Mouse (Mus musculus): ENCODE data around the gene Il11.
"Not testable (repeated sequence)": the region's sequence is repeated elsewhere in the genome, so short reads cannot be mapped to it uniquely, and the experiment has no call there.

Il11 gene

DNA sequence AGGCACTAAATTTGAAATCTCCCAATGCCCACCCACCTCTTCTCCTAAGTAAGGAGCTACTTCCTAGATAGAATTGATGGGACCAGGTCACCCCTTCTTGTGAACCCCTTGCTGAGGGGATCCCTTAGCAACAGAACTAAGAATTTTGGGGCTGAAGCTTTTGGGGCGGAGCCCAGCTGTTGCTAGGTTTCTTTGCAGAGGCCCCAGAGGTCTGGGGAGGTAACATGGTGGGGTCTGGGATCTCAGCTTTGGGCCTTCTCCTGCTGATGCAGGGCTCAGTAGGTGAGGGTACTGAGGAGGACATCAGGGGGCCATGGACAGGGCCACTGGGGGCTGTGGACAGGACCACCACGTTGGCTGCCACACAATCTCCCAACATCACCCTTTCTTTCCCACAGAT is at the start of gene Il11, which contains the start of gene Tmem190:
Gene Il11, minus strand, starts transcription at position 101 of the 400 bp plus-strand sequence.
Gene Tmem190, plus strand, starts transcription at position 179 of the 400 bp plus-strand sequence.
- DNase-seq = no peak

DNA sequence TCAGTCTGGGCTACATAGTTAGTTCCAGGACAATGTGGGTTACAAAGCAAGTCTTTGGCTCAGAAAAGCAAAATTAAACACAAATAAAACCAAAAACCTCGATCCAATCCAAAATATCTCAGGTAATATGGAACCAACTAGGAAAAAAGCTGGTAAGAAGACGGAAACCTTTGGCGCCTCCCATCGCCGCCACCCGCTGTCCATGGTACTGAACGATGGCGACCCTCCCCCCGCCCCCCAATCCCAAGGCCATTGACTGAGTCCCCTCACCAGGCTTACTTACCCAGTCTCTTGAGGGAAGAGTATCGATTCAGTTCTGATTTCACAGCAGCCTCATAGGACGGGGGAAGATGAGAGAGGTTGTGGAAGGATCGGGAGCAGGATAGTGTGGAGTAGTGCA is 47.8 kb upstream of the Il11 start:
- no peak for DNase-seq

DNA sequence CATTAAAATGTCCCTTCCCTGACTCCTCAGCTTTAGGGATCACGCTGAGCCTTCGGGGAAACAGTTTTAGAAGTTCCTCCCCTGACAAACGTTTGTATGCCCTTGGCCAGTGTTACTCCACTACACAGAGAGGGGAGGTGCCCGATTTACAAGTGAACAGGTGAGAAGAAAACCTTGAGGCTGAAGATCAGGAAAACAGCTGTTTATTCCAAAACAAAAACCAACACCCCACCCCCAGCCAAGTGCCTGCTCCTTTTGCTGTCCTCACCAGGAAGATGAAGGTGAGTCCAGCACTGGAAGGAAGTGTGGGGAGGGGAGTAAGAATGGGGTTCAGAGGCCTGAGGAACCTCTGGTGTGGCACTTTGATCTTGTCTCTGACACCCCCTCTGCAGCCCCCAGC is 42.7 kb upstream of the Il11 start:
- DNase-seq = no peak

DNA sequence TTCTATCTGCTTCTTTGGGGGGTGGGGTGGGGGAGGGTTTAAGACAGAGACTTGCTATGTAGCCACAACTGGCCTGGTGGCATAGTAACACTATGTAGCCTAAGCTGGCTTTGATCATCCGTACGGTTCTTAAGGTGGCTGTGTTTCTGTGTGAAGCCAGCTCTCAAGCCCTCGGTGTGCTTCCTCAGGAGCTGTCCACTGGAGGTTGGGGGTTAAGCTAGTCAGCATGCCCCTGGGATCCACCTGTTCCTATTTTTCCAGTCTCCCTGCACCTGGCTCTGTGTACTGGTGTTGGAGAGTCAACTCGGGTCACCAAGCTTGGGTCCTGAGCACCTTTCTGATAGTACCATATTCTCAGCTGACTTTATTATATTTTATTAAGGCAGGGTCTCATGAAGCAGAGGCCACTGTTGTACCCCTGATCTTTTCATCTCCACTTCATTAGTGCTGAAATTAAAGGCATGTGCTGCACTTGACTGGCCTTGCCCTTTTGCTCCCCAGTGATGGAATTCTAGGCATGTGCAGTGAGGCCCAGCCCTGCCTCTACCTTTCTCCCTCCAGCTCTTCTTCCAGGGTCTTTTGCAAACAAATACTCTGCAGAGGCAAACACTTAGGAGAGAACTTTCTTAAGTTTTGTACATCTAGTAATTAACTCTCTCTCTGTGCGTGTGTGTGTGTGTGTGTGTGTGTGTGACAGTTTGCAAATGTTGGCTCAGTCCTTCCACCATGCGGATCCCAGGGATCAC is 39.7 kb upstream of the Il11 start:
- no peak for DNase-seq

DNA sequence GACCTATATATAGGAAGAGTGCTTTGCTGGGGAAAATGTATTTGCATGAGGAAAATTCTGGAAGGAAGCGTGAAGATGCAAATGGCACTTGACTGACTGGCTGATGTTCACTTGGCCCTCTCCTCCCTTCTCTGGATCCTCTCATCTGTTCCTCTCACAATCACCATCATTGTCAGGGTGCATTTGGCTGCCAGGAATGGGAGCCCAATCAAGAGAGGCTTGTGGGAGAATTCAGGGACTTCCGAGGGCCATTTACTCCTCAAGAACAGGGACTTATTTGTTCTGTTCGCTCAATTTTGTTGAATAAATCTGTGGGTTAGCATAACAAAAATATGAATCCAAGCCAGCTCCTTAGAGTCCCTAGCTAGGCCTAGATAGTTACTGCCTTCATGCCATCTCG is 39.0 kb upstream of the Il11 start:
- DNase-seq = no peak

DNA sequence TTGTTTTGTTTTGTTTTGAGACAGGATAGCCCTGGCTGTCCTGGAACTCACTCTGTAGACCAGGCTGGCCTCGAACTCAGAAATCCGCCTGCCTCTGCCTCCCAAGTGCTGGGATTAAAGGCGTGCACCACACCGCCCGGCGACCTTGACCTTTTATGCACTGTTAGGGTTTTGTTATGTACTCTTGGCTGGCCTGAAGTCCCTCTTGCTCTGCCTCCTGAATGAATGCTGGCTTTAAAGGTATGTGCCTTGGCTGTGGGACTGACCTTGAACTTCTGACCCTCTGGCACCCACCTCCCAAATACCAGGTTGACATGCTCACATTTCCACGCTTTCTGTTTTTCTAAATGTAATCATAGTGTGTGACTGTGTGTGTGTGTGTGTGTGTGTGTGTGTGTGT is 38.3 kb upstream of the Il11 start:
- DNase-seq = not testable (repeated sequence)

DNA sequence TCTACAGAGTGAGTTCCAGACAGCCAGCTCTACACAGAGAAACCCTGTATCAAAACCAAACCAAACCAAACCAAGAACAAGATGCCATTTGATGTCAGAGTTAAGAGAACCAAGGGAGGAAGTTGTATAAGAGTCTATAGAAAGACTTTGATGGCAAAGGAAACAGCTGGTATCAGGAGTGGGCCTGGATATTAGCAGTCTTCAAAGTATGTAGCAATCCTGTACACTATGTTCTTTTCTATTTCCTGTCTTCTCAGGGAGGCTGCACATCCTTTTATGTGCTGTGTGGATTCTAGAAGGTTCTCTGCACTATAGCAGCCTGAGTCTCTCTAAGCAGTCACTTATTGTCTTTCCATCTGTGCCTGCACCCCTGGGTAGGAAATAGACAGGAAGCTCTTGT is 33.9 kb upstream of the Il11 start:
- no peak for DNase-seq

DNA sequence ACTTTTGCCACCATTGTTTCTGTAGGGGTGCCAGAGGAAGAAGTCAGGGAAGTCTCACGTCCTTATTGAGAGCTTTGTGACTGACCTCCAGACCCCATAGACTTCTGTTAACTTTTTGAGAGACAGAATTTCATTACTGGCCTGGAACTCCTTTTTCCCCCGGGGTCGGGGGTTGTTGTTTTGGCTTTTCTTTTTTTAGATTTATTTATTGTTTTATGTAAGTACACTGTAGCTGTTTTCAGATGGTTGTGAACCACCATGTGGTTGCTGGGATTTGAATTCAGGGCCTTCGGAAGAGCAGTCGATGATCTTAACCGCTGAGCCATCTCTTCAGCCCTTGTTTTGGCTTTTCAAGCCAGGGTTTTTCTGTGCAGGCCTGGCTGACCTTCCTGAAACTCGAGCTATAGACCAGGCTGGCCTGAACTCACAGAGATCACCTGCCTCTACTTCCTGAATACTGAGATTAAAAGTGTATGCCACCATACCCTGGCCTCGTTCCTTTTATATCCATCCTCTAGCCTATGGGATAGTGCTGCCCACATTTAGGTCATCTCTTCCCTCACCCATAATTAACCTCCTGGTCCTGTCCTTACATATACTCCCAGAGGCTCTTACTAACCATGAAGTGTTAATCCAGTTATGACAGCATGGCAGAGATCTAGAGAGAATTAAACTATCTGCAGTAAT is 30.6 kb upstream of the Il11 start:
- no peak for DNase-seq

DNA sequence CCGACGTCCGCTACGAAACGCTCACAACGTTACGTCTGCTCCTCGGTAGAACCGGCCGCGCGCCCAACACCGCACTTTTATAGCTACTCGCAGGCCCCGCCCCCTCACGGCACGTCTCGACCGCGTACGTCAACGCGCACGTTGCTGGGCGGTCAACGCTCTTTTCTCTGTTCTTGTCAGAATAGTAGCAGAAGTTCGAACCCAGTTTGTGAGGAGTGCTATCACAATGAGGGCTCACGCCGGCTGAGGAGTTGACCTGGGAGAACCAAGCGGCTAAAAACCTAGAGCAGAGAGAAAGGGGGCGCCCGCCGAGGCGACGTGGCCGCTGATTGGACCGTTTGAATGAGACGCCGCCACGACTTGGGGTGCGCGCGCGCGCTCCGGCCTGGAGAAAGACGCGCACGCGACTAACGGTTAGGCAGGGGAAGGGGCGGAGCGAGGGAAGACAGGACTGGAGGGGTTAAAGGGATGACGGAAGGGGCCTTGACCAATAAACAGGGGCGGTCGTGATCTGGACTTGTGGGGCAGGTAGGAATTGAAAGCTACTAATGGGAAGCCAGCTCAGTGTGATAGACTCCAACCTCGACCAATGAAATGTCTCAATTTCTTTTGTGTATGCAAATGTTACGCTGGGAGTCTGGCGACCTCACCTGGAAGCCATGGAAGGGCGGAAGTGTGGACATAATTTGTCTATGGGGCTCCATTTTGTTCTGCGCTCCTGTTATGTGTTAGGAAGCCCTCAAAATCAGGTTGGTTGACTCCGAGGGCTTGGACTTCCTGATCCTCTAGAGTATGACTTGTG is 29.8 kb upstream of the Il11 start, which contains the start of gene Ube2s:
Gene Ube2s, minus strand, starts transcription at position 288 of the 802 bp plus-strand sequence.
- DNase-seq = peak; percentile 98

DNA sequence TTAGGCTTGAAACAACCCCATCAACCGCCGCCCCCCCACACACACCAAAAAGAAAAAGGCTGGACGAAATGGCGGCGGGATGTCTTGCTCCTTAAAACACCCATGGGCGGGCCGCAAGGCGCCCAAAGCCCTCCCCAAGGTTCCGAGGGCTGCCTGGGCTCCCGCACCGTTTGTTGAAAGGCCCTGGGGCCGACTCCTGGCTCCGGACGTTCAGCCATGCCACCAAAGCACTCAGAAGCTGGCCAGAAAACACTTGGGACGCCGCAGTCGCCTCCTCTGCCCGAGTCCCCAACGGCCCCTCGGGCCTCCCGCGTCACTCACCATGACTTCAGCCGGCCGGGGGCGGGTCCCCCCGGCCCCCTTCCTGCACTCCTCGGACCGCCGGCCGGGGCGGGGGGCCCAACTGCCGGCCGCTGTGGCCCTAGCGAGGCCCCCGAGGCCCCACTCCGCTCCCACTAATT is 29.2 kb upstream of the Il11 start:
- DNase-seq = no peak

DNA sequence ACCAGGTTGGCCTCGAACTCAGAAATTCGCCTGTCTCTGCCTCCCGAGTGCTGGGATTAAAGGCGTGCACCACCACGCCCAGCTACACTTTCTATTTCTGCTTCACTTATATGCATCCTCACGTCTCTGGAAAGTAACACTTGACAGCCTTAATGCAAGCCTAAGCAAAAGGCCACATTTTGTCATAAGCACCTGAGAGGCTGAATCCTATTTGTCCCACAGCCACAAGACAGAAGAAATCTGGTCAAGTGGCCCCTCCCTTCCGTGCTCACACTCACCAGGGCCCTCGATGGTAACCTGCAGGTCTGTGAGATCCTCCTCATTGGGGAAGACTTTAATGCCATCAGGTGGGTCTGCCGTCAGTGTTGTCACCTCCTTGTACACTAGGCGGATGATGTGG is 28.5 kb upstream of the Il11 start:
- not testable (repeated sequence) for DNase-seq

DNA sequence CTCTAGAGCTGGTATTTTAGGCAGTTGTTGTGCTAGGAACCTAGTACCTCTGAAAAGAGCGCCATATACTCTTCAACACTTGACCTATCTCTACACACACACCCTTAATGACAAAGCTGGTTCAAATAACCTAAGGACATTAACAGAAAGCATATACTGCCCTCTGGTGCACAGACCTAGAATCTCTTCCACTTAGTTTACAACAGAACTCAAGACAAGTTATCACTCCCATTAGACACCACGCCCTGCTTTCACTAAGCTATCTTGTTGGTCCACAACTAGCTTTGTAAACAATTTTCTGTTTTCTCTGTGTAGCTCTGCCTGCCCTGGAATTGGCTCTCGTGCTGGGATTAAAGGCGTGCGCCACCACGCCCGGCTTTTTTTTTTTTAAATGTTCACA is 24.1 kb upstream of the Il11 start:
- DNase-seq = no peak

DNA sequence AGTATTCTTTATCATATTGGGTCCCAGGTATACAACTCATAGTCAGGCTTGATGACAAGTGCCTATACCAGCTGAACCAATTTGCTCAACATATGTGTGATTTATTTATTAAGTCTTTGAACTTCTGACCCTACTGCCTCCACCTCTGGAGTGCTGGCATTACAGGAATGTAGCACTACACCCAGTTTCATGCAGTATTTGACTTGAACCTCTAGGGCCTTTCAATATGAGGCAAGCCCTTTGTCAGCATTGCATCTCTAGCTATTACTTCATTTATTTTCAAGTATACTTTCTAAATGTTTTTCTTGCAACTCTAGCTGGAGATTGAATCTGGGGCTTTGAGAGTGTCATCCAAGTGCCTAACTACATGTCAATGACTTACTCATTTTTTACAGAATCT is 19.6 kb upstream of the Il11 start:
- no peak for DNase-seq

DNA sequence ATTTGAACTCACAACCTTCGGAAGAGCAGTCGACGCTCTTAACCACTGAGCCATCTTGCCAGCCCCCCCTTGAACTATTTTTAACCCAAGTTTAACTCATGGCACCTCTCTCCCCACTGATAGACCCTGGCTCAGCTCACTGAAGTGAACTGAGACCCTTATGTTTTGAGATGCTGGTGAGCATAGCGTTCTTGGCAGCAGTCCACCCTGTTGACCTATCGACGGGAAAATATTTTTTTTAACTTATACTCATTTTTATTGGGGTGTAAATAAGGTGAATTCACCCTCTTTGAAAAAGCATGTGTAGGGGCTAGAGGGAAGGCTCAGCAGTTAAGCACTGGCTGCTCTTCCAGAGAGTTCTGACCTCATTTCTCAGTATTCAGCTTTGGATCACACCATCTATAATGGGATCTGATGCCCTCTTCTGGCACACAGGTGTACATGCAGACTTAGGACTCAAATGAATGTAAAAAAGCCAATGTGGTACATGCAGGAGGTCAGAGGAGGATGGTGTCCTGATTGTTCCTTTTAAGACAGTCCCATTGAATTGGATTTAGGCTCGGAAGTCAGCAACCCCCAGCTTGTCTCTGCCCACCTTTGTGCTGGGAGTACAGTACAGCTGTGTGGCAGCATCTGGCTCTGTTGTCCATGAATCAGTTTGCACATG is 13.2 kb upstream of the Il11 start:
- no peak for DNase-seq

DNA sequence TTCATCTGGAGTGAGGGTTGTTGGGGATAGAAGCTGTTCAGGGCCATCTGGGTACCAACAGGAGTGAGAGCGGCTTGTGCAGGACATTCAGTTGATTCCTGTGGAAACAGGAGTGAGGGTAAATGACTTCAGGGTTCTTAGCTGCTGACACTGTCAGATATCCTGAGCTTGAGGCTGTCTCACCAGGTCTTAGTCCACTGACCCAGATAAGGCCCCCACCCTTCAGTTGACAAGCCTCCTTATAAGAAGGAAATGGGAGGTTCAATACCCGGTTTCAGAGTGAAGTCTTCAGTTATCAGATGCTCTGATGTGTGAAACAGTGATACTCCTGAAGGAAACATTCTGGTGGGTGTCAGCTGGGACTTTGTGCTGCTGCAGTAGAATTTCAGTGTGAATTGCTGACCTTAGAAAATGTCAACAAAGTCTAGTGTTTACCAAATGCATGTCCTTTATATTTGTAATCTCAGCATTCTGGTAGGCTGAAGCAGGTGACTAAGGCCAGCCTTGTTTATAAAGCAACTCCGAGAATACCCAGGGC is 12.0 kb upstream of the Il11 start:
- no peak for DNase-seq

DNA sequence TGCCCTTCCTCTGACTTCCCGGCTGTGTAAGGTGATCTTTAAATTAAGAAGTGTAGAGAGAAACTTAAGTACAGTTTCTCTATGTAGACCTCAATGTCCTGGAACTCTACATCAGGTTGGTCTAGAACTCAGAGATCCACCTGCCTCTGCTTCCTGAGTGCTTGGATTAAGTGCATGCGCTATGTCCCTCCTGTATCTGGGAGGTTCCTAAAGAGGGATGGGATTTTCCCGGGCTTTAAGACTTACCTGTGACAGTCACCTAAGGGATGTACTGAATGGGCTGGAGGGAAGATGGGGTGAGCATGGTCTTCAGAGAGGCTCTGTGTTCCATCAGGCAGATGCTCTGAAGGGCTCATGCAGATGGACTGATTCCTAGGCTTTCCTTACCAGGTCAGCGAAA is 11.0 kb upstream of the Il11 start:
- DNase-seq = no peak

DNA sequence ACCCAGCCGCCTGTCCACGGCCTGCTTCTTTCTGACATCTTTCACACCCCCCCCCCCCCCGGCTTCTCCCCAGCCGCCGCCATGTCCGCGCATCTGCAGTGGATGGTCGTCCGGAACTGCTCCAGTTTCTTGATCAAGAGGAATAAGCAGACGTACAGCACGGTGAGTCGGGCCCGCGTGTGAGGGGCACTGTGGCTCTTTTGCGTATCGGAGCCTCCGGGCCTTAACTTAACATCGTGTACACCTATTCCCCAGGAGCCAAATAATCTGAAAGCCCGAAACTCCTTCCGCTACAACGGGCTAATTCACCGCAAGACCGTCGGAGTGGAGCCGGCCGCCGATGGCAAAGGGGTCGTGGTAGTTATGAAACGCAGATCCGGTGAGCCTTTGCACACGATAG is 10.6 kb upstream of the Il11 start:
- DNase-seq = not testable (repeated sequence)

DNA sequence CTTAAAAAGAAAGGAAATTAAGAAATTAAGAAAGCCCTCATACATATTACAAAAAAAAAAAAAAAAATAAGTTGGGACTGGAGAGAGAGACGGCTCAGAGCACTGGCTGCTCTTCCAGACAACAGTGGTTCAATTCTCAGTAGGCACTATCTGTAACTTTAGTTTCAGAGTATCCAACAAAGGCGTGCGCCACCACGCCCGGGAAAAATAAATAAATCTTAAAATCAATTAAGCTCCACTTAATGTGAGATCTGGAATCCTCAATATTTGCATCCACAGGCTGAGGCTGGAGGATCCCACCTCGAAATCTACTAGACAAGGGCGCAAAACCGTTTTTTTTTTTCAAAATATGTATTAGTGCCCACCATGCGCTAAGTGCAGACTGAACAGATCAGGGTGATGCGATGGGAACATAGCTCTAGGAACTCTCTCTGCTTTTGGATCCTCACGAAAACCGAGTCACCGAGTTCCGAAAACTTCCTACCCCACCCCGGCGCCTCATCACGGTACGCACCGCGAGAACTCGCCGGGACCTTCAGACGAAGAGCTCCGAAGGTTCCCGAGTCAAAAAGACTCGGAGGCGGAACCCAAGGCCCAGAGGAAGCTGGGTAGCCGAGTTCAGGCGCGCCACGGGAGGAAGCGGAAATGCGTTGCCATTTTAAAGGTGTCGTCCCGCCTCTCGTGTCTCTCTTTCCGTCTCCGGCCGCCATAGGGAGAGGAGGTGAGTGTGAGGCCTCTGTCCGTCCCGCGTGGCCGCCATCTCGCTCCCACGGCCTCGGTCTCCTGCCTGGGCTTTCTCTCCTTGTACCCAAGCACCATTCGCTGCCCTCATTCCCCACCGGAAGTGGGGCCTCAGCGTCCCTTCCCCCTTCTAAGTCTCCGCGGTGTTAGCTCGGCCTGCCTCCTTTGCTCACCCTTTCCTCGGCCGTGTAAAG is 9.9 kb upstream of the Il11 start, which contains the start of gene Rpl28:
Gene Rpl28, plus strand, starts transcription at position 597 of the 935 bp plus-strand sequence.
- peak; percentile 95 for DNase-seq

DNA sequence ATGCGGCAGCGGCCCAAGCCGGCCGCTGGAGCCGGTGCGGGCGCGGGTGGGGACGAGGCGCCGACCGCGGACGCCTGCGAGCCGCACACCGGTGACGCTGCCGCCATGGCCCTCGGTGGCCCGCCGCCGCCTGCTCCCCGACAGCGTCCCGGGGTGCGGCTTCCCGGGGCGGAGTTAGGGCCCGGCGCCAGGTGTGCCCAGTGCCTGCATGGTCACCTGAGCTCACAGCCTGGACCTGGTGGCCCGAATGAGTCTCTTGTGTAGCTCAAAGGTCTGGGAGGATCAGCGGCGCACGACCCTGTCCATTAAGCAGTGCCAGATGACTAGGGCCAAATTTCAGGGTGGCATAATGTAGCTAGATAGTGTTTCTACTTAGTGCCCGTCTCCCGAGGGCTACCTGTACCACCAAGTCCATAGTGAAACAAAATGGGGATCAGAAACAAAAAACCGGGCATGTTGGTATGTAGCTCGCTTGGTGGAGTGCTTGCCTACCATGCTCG is 6.8 kb upstream of the Il11 start, which contains the start of gene Tmem238:
Gene Tmem238, minus strand, starts transcription at position 221 of the 500 bp plus-strand sequence.
- no peak for DNase-seq

DNA sequence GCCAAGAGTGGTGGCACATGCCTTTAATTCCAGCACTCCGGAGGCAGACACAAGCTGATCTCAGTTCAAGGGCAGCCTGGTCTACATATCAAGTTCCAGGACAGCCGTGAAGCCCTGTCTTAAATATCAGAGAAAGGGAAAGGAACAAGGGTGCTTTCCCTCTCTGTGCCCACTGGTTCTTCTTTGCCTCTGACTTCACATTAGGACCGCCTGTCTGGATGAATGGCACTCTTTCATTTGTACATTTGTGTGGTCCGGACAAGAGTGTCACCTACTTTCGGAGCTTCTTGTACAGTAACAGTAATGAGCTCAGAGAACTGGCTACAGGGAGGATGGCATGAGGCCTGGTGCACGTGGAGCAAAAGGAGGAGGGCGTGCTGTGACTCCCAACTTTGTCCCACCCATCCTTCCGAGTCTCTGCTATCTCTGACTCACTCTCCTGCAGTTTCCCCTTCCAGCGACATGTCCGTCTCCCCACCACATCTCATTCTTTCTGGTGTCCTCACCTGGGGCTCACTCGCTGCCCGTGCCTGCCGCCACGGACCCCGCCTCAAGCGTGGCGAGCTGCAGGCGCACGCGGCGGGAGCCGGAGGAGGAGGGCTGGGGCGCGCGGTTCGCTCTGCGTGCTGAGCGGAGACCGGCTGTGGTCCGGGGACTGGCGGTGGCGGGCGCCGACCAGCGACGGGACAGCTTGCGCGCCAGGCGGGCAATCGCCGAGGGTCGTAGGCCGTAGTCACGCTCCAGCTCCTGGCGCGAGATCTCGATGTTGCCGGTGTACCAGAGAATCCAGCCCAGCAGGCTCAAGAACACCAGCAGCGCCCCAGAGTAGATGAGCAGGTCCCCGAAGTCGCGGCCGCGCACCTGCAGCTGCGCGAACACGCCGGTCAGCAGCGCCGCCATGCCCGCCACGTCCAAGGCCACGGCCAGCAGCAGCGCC is 6.1 kb upstream of the Il11 start:
- peak; percentile 72 for DNase-seq

Measured in right cerebral cortex, postnatal 25 days (tissue).